Mouse (Mus musculus) 3T3-L1 (cell line): ENCODE results near the gene Amacr.
A peak's percentile ranks its signal among the peaks of the same experiment; 100 is the strongest.
"Not testable (repeated sequence)": the region's sequence is repeated elsewhere in the genome, so short reads cannot be mapped to it uniquely, and the experiment has no call there.

Source experiments
- DNase-seq: peaks from one replicate; pipeline ENCODE4 v3.0.0-alpha.2; 2015; ENCODE audit warnings: low read depth, low spot score

Amacr gene

DNA sequence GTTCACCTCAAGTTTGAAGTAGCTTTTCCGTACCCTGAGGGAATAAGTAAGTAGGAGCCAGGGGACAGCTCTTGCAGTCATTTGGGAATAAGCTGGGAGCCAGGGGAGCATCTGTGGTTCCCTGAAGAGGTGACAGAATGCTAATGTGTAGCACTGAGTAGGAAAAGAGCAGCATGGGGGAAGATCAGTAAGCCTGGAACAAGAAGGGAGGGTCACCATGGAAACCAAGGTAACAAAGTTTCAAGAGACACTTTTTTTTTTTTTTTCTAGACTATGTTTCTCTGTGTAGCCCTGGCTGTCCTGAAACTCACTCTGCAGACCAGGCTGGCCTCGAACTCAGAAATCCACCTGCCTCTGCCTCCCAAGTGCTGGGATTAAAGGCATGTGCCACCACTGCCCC lies 4.9 kb downstream of the Amacr start:
- not testable (repeated sequence) for DNase-seq

DNA sequence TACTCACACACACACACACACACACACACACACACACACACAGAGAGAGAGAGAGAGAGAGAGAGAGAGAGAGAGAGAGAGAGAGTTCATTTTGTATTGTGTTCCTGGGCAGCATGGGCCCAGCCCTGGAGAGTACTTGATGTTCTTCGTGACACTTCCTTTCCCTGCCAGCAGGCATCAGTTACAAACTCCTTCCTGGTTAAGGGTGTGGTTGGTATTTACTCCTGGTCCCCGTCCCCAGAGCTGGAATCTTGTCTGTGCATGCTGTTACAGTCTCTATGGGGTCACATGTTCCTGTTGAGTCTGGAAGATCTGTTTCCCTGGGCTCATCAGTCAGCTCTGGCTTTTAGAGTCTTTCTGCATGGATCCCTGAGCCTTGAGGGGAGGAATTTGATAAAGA lies 8.9 kb downstream of the Amacr start:
- peak; percentile 11 for DNase-seq

DNA sequence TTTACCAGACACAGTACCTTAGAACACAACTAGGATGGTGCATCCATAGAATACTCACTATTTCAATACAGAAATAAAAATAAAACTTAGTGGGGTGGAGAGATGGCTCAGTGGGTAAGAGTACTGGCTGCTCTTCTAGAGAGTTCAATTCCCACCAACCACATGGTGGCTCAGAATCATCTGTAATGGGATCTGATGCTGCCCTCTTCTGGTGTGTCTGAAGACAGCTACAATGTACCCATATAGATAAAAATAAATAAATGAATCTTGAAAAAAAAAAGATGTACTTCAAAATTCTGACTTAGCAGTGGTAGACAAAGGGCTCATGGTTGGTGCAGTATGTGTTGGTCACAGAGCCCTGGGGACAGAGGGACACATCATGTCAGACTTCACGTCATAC lies 10.0 kb downstream of the Amacr start:
- DNase-seq, result peak; percentile 70

DNA sequence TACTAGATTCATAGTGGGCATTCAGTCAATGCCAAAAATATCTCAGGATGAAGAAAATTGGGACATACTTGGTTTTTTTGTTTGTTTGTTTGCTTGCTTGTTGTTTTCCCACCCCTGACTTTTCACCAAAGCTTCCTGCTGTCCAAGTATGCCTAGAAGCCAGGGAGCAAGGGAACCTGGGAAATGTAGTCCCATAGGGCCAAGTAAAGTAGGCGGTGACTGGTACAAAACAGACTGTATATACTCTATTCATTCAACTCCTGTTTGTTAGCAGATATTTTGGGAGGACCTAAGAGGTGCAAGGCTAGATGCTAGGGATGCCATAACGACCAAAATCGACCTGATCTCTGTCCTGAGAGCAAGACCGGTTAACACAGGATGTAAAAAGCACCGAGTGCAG lies 18.3 kb downstream of the Amacr start:
- DNase-seq, result peak; percentile 19

DNA sequence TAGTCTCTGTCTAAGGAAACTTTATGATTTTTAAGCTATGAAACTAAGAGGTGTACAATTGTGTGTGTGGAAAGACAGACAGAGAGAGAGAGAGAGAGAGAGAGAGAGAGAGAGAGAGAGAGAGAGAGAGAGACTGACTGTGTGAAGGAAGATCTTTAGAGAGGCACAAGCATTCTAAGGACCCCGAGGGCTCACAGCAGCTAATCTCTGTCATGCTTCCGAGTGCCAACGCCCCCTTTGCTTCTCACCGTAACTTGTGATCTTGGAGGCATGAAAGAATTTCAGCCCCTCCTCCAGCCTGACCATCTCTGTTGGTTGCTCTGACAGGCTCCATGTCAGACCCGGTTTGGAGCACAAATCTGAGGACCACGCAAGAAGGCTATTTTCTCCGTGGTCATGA lies 18.9 kb downstream of the Amacr start, which contains the start of gene Slc45a2:
Gene Slc45a2 (plus strand): TSS at position 301 of the 400 bp plus-strand sequence.
- DNase-seq, result no peak

DNA sequence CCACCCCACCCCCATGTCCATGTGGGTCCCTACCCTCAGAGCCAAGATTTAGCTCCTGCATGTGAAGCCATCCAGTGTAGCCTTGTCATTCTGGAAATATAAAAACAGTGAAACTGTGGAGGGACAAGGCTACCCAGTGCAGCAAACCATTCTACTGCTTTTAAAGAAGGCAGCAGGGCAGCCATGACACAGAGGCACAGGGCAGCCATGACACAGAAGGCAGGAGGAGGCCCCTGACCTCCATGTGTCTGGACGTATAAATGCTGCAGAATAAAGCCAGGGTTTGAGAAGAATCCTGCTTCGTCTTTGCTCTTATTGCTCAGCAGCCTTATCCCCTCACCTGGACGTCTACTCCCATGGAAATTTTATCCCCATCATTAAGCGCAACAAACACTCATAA lies 22.2 kb downstream of the Amacr start:
- no peak for DNase-seq

DNA sequence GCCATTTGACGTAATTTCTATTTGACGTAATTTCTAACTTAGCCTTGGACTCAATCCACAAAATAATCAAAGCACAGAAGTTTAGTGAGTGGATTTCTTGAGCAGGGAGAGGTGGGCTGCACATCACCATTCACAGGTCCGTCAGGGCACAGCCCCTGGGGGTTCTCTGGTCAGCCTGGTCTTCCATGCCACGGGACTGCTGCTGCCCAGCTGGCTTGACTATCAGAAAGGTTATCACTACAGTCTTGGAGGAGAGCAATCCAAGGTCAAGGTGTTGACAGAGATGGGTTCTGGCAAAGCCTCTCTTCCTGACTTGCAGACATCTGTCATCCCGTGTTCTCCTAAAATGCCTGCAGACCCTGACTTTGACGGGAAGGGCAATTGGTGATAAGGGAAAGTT lies 23.1 kb downstream of the Amacr start:
- DNase-seq, result no peak

DNA sequence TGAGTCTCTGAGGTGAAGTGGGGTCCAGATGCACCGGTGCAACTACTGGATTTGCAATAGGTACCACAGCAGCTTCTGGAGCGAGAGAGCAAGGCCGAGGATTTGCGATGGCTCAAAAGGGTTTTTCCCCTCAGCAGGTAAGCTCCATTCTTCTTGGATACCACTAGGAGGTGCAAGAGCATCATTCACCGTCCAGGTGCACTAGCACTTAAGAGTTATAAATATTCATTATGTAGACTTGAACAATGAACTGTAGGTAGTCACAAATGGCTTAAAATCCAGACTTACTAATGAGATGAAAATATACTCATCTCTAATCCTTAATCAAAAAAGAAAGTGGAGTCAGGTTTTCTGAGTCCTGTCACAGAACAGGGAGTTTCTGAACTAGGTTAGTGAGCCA lies 27.2 kb downstream of the Amacr start:
- peak; percentile 60 for DNase-seq

DNA sequence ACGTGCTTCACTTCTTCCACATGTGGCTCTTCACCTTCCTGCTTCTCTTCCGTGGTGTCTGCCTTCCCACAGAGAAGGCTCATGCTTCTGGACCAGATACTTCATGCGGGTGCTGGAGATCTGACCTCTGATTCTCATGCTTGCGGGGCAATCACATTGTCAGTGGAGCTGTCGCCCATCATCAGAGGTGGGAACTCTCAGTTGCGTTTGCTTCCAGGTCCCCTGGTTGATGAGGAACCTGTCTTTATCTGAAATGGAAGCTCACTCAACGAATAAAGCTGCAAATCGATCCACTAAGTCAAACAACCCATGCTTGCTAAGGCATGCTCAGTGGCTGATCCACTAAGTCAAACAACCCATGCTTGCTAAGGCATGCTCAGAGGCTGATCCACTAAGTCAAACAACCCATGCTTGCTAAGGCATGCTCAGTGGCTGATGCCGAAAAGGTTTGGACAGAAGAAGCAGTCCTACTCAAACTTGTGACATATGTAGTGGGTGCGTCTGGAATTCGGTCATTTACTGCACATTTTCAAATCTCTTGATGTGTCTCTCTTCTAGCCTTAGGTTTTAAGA lies 29.5 kb downstream of the Amacr start:
- no peak for DNase-seq

DNA sequence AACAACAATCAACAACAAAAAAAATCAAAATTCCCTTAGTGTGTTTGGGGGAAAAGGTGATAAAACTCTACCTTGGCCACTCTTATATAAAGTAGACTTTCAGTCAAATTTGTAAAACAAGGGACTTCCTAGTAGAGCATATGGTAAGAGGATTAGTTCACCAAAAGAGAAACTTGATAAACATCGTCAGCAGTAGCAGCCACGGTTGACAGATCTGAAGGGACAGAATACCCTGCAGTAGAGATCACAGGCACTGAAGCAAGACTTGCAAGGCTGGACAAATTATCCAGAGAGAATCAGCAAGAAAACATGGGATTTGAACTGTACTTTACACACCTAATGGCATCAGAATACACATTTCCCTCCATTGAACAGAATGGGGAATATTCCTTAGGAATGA lies 33.4 kb downstream of the Amacr start:
- no peak for DNase-seq

DNA sequence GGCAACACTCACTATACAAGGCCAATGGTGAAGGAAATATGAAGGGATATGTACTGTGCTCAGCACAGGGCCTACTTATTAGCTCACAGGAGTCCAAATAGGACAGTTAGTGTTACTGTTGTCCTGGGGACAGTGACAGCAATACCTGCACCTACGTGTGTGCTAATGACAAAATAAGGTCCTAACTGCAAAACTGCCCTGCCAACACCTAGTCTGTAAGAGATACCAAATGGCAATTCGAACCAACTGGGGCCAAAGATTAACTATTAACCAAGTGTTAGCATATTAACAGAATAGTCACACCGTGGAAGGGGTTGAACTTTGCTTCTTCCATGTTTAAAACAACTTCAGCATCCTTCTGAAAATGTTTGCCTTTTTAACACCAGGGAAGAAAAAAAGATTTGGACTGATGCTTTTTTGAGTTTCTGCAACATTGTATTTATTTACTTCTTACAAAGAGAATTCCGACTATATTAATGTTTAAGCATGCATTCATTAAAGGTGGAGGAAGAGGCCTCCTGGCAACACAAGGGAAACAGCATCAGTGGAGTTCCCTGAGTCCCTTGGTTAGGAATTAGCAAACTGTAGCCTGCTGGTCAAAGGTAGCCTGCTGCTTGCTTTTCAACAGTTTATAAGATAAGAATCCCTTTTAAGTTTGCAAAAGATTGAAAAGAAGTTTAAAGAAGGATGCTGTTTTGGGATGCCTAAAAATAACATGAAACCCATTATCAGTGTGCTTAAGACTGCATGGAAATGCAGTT lies 45.4 kb downstream of the Amacr start:
- DNase-seq, result no peak

DNA sequence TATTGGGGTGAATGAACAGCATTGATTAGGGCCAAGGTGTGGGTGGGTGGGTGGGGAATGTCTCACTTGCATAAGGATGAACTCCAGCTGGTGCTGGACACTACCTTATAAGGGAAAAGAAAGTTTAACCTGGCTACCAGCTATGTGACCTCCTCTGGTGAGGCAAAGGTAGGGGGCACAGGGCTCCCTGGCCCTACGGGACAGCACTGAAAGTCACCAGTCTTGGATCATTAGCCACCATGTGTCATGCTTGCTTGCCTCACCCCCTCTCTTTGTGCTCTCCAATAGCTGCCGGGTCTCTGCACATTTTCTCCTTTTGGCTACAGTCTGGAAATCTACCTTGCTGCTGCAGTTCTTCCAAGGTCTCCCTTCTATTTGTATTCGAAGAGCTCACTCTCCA lies 48.6 kb downstream of the Amacr start:
- DNase-seq, result no peak

DNA sequence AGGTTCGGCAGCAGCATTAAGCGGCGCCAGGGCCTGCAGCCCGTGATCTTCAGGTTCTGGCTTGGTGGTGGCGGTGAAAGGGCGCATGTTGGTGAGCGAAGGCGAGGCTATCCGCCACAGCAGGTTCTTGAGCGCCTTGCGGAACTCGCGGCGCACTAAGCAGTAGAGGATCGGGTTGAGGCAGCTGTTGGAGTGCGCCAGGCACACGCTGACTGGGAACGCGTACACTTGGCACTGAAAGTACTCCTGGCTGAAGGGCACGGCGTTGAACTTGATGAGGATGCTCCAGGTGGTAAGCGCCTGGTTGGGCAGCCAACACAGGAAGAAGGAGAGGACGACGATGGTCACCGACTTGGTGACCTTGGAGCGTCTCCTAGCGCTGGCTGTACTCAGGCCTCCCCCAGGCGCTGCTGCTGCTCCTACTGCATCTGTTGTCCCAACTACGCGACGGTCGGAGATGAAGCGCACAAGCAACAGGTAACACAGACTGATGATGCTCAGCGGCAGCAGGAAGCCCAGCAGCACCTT lies 54.5 kb downstream of the Amacr start:
- DNase-seq, result no peak

DNA sequence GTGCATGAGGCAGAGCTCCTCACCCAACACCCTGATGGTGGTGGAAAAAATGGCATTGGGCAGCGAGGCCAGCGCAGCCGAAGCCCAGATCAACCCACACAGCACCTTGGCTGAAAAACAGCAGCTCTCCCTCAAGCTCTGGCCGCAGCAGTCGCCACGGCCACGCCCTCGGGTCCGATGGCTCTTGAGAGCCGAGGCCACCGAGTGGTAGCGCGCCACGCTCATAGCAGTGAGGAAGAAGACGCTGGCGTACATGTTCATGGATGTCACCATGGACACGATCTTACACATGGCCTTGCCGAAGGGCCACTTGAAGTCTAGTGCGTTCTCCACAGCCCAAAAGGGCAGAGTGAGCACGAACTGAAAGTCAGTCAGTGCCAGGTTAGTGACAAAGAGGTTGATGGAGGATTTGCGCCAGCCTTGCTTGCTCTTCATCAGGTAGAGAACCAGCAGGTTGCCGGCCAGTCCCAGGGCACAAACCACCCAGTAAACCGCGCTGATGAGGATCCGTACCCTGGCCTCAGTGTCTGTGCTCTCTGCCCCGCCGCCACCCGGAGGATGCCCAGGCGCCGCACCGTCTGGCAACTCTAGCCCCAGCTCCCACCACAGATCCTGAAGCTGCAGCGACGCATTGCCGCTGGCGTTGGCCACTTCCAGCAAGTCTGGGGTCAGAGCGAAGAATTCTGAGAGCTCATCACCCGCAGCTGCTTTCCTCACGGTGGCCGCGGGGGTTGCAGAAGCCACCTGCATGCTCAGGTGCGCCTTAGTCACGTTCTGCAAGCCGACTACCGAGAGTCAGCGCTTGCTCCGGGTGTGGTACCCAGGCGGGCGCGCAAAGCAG lies 55.2 kb downstream of the Amacr start:
- DNase-seq, result no peak

DNA sequence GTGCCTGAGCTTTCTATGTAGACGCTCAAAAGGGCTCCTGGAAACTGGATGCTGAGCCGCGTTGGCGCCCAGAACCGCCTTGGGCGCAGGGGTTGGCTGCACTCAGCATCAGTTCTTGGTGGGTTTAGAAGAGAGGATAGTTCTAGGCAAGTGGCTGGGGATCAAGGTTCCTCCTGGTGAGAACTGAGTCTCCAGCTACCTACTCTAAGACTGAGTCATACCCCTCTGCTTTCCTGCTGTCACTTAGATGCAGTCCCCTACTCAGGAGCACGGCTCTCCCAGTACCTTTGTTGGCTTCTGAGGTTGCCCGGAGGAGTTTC lies 55.8 kb downstream of the Amacr start:
- DNase-seq, result no peak

DNA sequence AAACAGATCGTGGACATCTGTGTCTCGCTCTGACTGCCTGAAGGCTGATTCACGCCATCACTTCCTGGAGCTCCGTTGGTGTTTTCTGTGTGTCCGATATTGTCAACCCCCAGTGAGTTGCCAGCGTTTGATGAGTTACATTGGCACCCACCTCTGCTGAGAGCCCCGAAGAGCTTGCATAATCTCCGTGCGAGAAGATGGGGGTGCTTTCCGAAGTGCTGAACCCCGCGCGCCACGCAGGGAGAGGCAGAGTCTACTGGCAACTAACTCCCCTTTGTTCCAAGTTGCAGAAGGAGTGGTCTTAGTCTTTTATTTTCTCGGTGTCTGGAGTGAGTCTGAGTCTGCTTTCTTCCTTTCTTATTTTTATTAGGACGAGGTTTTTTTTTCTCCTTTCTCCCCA lies 56.2 kb downstream of the Amacr start, which contains the start of gene Rxfp3:
Gene Rxfp3 (minus strand): TSS at position 281 of the 400 bp plus-strand sequence.
- no peak for DNase-seq

DNA sequence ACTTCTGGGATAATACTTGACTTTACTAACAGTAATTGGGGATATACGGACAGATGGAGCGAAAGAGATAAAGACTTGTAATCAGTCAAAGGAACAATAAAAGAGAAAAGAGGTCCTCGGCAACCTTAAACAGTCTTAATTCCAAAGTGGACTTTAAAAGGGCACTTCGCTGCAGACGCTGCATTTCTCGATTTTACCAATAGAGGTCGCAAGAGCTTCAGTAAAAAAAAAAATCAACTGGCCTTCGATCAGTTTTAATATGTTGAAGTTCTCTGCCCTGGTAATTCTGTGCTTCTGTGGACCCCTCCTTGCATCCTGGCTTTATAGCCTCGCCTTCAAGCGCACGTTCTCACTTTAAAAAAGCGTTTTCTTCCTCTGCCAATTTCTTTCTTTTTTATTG lies 56.9 kb downstream of the Amacr start:
- peak; percentile 85 for DNase-seq

DNA sequence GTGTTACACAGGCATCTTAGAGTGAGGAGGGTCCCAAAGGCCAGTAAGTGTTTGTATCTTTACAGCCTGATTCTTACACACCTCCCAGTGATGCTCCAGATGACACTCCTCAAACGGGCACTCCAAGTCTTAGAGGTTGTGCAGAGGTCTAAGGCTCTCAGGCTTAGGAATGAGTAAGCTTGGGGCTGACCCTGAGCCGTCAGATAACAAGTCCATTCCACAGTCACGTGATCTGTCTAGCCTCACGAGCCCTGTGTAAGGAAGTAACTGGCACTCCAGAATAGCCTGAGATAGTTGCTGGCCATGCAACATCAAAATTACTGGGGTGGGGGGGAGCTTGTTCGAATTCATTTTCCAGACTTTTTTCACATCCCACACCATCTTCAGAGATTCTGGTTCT lies 58.5 kb downstream of the Amacr start:
- DNase-seq, result no peak

DNA sequence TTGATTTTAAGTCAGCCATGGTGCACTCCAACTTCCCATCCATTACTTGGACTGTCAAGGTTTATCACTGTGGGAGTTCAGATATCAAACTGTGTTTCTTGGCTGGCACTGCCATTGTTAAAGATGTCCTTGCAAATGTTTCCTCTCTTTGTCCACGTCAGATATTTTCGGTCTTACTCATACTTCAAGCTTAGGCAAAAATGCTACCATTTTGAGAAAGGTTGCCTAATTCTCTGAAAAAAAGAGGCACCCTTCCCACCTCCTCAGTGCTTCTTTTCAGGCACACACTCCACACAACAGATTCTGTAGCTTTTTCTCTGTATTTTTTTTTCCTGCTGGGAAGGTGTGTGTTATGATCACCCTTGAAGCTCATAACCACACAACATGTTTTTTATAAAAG lies 59.7 kb downstream of the Amacr start:
- DNase-seq, result no peak

DNA sequence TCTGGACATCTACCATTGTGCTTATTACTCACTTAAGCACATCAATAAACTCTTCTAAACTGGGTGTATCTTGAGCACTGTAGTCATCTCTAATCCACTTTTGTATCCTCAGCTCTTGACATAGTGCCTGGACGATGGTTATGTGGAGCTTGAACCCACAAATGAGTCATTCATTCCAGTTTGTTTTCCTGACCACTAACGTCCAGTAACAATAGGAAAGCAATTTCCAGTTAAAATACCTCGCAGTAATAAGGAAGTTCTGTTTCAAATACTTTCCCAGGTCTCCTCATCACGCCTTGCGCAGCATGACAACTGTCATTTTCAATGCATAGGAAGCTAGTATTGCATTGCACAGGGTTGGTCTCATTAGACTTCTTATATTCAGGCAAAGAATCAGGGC lies 61.3 kb downstream of the Amacr start:
- peak; percentile 93 for DNase-seq
